Mouse (Mus musculus) CH12.LX (cell line): ENCODE results near the gene 6030445D17Rik. TPM values are rescaled to one million over a fixed set of nuclear protein-coding genes. Genes with fewer than 3 reads are reported as not detected.

Experiments
- DNase-seq: peaks from one replicate; pipeline ENCODE4 v3.0.0-alpha.2; 2013; ENCODE audit errors: extremely low read depth
- H3K27ac ChIP-seq: 2 replicates; pipeline ENCODE4 v1.5.1; 2012; ENCODE audit warnings: low read depth, mild to moderate bottlenecking, control low read depth, moderate library complexity; ENCODE audit not compliant: insufficient read depth
- H3K27me3 ChIP-seq: replicated peaks from 2 replicates; pipeline ENCODE3; 2012; ENCODE audit warnings: inconsistent platforms
- H3K36me3 ChIP-seq, 2 experiments: replicated peaks in 1 of 2; 2 replicates each; pipeline versions ENCODE3 to v1.6.1; 2012; ENCODE audit warnings: inconsistent platforms in 1 of 2, low read length in 1 of 2, mild to moderate bottlenecking in 1 of 2, mixed read lengths in 1 of 2, moderate library complexity in 1 of 2; ENCODE audit not compliant: control insufficient read depth in 1 of 2, insufficient read depth in 1 of 2
- H3K4me1 ChIP-seq, 2 experiments: 2 replicates each; pipeline ENCODE4 v1.6.1; 2012; ENCODE audit warnings: inconsistent platforms in 1 of 2, moderate library complexity in 1 of 2; ENCODE audit not compliant: insufficient read depth in 2 of 2, control insufficient read depth in 1 of 2
- H3K4me2 ChIP-seq: 2 replicates; pipeline ENCODE4 v1.6.1; 2012; ENCODE audit warnings: low read depth, mild to moderate bottlenecking, control low read depth; ENCODE audit not compliant: poor library complexity, insufficient read depth, severe bottlenecking
- H3K4me3 ChIP-seq, 3 experiments: fragments of 150-350 bp in 1 of 3; sonication (generic) in 1 of 3; replicated peaks in 1 of 3; 2 replicates each; pipeline versions ENCODE3 to v1.5.1; 2011 to 2012; ENCODE audit warnings: low read depth in 2 of 3, low read length in 2 of 3, mild to moderate bottlenecking in 2 of 3, moderate library complexity in 2 of 3, control low read depth in 1 of 3, improper control_type of control experiment in 1 of 3, inconsistent platforms in 1 of 3, mixed read lengths in 1 of 3; ENCODE audit not compliant: poor library complexity in 1 of 3
- H3K79me2 ChIP-seq: replicated peaks from 2 replicates; pipeline ENCODE4 v1.6.1; 2012; ENCODE audit warnings: mild to moderate bottlenecking, moderate library complexity; ENCODE audit not compliant: control insufficient read depth, poor library complexity, insufficient read depth, severe bottlenecking; ENCODE audit errors: extremely low read depth
- H3K9ac ChIP-seq: 2 replicates; pipeline ENCODE4 v1.6.1; 2012; ENCODE audit warnings: low read depth, mild to moderate bottlenecking, control low read depth, moderate library complexity; ENCODE audit not compliant: insufficient read depth
- H3K9me3 ChIP-seq: replicated peaks from 2 replicates; pipeline ENCODE3; 2012; ENCODE audit warnings: low read length, inconsistent platforms, mixed read lengths
- BHLHE40 ChIP-seq: IDR thresholded peaks from 2 replicates; pipeline ENCODE4 v1.6.1; 2011; ENCODE audit warnings: mild to moderate bottlenecking, low read depth, low read length, improper control_type of control experiment
- CHD1 ChIP-seq: IDR thresholded peaks from 2 replicates; pipeline ENCODE4 v1.6.1; 2012; ENCODE audit warnings: low read depth, low read length, improper control_type of control experiment, inconsistent platforms
- ELF1 ChIP-seq: IDR thresholded peaks from 2 replicates; pipeline ENCODE4 v1.6.1; 2014; ENCODE audit warnings: low read depth, mild to moderate bottlenecking, inconsistent platforms, low read length, improper control_type of control experiment
- EP300 ChIP-seq: IDR thresholded peaks from 2 replicates; pipeline ENCODE4 v1.6.1; 2011; ENCODE audit warnings: low read length, improper control_type of control experiment
- ETS1 ChIP-seq: conservative IDR thresholded peaks from 2 replicates; pipeline ENCODE4 v1.6.1; 2012; ENCODE audit warnings: low read depth, mild to moderate bottlenecking, inconsistent platforms, low read length, improper control_type of control experiment, moderate library complexity
- GABPA ChIP-seq: IDR thresholded peaks from 2 replicates; pipeline ENCODE4 v1.6.1; 2012; ENCODE audit warnings: low read depth, low read length, improper control_type of control experiment, inconsistent platforms; ENCODE audit not compliant: insufficient replicate concordance
- KAT2A ChIP-seq: IDR thresholded peaks from 2 replicates; pipeline ENCODE4 v1.6.1; 2012; ENCODE audit warnings: low read length, improper control_type of control experiment, inconsistent platforms; ENCODE audit not compliant: insufficient replicate concordance
- MAX ChIP-seq: IDR thresholded peaks from 2 replicates; pipeline ENCODE4 v1.6.1; 2011; ENCODE audit warnings: low read length, improper control_type of control experiment
- MAZ ChIP-seq: IDR thresholded peaks from 2 replicates; pipeline ENCODE4 v1.6.1; 2012; ENCODE audit warnings: low read depth, mild to moderate bottlenecking, inconsistent platforms, low read length, improper control_type of control experiment, moderate library complexity
- MEF2A ChIP-seq: IDR thresholded peaks from 2 replicates; pipeline ENCODE4 v1.6.1; 2014; ENCODE audit warnings: low read depth, mild to moderate bottlenecking, inconsistent platforms, low read length, improper control_type of control experiment, borderline replicate concordance
- MYC ChIP-seq: IDR thresholded peaks from 2 replicates; pipeline ENCODE4 v1.6.1; 2011; ENCODE audit warnings: low read depth, mild to moderate bottlenecking, improper control_type of control experiment, low read length
- NELFE ChIP-seq: IDR thresholded peaks from 2 replicates; pipeline ENCODE4 v1.6.1; 2011; ENCODE audit warnings: low read depth, low read length, improper control_type of control experiment
- RAD21 ChIP-seq: IDR thresholded peaks from 2 replicates; pipeline ENCODE4 v1.6.1; 2011; ENCODE audit warnings: low read depth, mild to moderate bottlenecking, low read length, improper control_type of control experiment, moderate library complexity
- SMC3 ChIP-seq: IDR thresholded peaks from 2 replicates; pipeline ENCODE4 v1.6.1; 2011; ENCODE audit warnings: low read depth, low read length, improper control_type of control experiment
- TBP ChIP-seq: conservative IDR thresholded peaks from 2 replicates; pipeline ENCODE4 v1.6.1; 2011; ENCODE audit warnings: low read depth, low read length, improper control_type of control experiment
- UBTF ChIP-seq: IDR thresholded peaks from 2 replicates; pipeline ENCODE4 v1.6.1; 2012; ENCODE audit warnings: low read depth, mild to moderate bottlenecking, inconsistent platforms, low read length, improper control_type of control experiment, moderate library complexity
- USF1 ChIP-seq: IDR thresholded peaks from 2 replicates; pipeline ENCODE4 v1.6.1; 2014; ENCODE audit warnings: low read depth, mild to moderate bottlenecking, inconsistent platforms, low read length, improper control_type of control experiment
- USF2 ChIP-seq: conservative IDR thresholded peaks from 2 replicates; pipeline ENCODE4 v1.6.1; 2011; ENCODE audit warnings: low read depth, low read length, improper control_type of control experiment
- ZC3H11A ChIP-seq: IDR thresholded peaks from 2 replicates; pipeline ENCODE4 v1.6.1; 2012; ENCODE audit warnings: low read depth, mild to moderate bottlenecking, inconsistent platforms, low read length, improper control_type of control experiment
- ZKSCAN1 ChIP-seq: IDR thresholded peaks from 2 replicates; pipeline ENCODE4 v1.6.1; 2012; ENCODE audit warnings: low read depth, inconsistent platforms, low read length, improper control_type of control experiment, borderline replicate concordance
- ZMIZ1 ChIP-seq: IDR thresholded peaks from 2 replicates; pipeline ENCODE4 v1.6.1; 2012; ENCODE audit warnings: low read depth, mild to moderate bottlenecking, inconsistent platforms, low read length, improper control_type of control experiment
- ZNF384 ChIP-seq: IDR thresholded peaks from 2 replicates; pipeline ENCODE4 v1.6.1; 2012; ENCODE audit warnings: low read depth, low read length, improper control_type of control experiment, inconsistent platforms
- dilution Hi-C: fragments of 300-500 bp; cut with MboI; formaldehyde crosslinking; loops from 2 replicates; pipeline ENCODE4 v1.14.3; 2020; ENCODE audit warnings: low sequenced_read_pairs; ENCODE audit not compliant: extremely low pct_unique_long_range_greater_than_20kb, extremely low pct_ligation_motif_present
- in situ Hi-C: fragments of 300-500 bp; cut with MboI; formaldehyde crosslinking; loops from 3 replicates; pipeline ENCODE4 v1.14.3; 2019; ENCODE audit warnings: low sequenced_read_pairs, low pct_ligation_motif_present, low pct_unique_long_range_greater_than_20kb, mixed read lengths
- polyA plus RNA-seq: library from polyadenylated mRNA; unstranded; fragments of >175 nt; gene quantifications from 2 replicates; pipeline ENCODE4 v1.2.1, GENCODE M21; 2012; ENCODE audit warnings: low read depth; ENCODE audit not compliant: insufficient read length
- total RNA-seq, 2 experiments: library from RNA; depleted of rRNA; stranded (reverse); fragments of 300-350 nt in 1 of 2; fragments of >200 nt in 1 of 2; gene quantifications; 2 replicates each; pipeline ENCODE4 v1.2.3; 2012 to 2014

Gene 6030445D17Rik
- total and polyA plus RNA-seq, 3 experiments = not detected

DNA sequence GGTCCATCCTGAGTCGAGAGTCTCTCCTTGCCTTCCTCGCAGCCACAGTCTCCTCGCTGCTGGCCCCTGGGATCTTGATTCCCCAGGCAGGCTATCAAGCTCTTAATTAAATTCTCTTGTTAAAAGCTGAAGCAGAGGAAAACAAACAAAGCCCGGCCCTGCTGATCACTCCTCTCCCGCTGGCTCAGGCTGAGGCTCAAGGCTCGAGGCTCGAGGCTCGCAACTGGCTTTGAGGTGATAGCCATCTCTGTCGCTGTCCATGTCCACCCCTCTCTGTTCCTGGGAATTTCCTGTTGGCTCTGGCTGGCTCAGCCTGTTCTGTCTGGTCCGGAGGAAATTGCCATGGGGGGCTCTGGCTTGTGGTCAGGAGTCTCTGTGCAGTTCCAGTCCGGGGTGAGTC, 43.1 kb upstream of the 6030445D17Rik start:
- dilution Hi-C loops (no loop called here), in situ Hi-C loops (no loop called here)
- Histone ChIP-seq H3K4me2 (no peak overlapping the region), H3K36me3 (no peaks in the 10 kb centered on the region), H3K4me1 (no peaks in the 10 kb centered on the region), H3K9ac (no peak overlapping the region), H3K9me3 (no peaks in the 10 kb centered on the region), H3K4me3 (no peak overlapping the region), H3K27ac (no peak overlapping the region), H3K27me3 (peaks cover 42% of the 10 kb centered on the region), H3K79me2 (no peaks in the 10 kb centered on the region)
- TF ChIP-seq MAZ (no peak), CHD1 (no peak), USF2 (no peak)
- no peak for DNase-seq

DNA sequence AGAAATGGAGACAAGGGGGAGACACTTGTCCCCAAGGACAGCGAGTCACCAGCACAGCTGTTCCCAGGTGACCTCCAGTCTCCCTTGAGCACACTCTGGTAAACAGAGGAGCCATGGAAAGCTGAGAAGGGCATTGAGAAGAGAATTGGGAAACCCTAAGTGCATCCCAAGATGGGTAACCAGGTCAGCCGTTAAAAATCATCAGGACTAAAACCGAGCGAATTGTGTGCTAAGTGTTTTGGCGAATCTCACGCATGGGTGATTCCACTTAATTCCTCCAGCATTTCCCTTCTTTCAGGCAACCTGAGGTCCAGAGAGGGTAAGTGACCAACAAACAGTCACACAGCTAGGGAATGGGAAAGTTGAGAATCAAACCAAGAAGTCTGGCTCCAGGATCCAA, 42.7 kb upstream of the 6030445D17Rik start:
- Histone ChIP-seq H3K4me3 (no peak overlapping the region), H3K27ac (no peak overlapping the region), H3K36me3 (no peaks in the 10 kb centered on the region), H3K4me1 (no peaks in the 10 kb centered on the region), H3K27me3 (peaks cover 44% of the 10 kb centered on the region), H3K9me3 (no peaks in the 10 kb centered on the region), H3K79me2 (no peaks in the 10 kb centered on the region), H3K9ac (no peak overlapping the region), H3K4me2 (no peak overlapping the region)
- in situ Hi-C loops = no loop called here
- dilution Hi-C loops = no loop called here
- no peak for DNase-seq
- TF ChIP-seq CHD1 (no peak), ZMIZ1 (no peak), ZC3H11A (no peak), ZNF384 (no peak), MAX (no peak), SMC3 (no peak), EP300 (no peak), BHLHE40 (no peak)

DNA sequence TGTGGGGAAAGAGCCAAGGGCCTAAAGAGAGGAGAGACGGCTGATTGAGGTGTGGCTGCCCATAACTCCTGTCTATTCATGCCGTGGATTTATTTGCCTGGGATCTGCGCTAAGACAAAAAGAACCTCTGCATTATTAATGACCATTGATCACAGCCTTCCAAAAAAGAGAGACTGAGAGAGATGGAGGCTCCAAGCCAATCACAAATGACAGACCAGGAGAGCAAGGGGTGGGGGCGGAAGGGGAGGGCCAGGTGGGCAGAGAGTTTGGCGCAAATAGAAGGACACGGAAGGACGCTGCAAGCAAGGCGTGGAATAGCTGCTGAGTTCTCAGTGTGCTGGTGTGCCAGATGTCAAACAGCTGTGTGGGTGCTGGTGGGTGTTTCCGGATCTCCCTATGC, 38.8 kb upstream of the 6030445D17Rik start, which contains the start of gene Htr1d:
Gene Htr1d, plus strand, starts transcription at position 301 of the 400 bp plus-strand sequence.
- peaks cover 70% of the 10 kb centered on the region for H3K27me3 ChIP-seq
- H3K4me1 ChIP-seq = no peaks in the 10 kb centered on the region
- no peak within 1 kb of the TSS for H3K27ac ChIP-seq
- H3K79me2 ChIP-seq = no peaks in the 10 kb centered on the region
- no peak within 1 kb of the TSS for H3K9ac ChIP-seq
- TF ChIP-seq TBP (no peak), RAD21 (no peak), KAT2A (no peak), ETS1 (no peak), ZKSCAN1 (no peak), UBTF (no peak), MAX (no peak), GABPA (no peak), USF2 (no peak), NELFE (no peak), MYC (no peak), ELF1 (no peak), MEF2A (no peak), ZNF384 (no peak), USF1 (no peak)
- dilution Hi-C loops = no loop called here
- in situ Hi-C loops = no loop called here
- no peak within 1 kb of the TSS for H3K4me3 ChIP-seq
- DNase-seq = no peak
- no peak within 1 kb of the TSS for H3K4me2 ChIP-seq
- H3K9me3 ChIP-seq = no peaks in the 10 kb centered on the region
- H3K36me3 ChIP-seq = no peaks in the 10 kb centered on the region
